Comparison of ENCODE assay signal across 16 mouse cellular contexts in the genomic region with DNA sequence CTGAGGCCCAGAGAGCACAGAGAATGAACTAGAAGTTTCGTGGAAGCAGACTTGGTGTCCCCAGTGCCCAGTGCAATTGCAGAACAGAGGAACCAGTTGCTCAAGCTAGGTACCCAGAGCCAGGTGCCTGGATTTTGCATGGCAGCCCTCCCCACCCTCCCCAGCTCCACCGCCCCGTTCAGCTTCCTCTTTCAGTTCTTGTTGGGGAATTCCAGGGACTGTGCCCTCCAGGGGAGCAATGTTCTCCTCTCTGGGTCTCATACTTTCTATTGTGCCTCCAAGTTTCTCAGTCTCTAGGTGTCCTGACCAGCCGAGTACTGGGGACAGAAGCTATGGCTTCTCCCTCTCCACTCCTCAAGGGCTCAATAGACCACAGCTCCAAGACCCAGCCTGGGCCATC.
"Had no signal": no experiment of that assay in that cellular context is flagged by ENCODE, and none has a peak within 500 bp of the region (broad histone marks: within the 10 kb centered on the region; RNA-seq: fewer than 3 reads in every experiment).

No protein-coding gene starts in this region.

- H3K27ac ChIP-seq: kidney, postnatal 0 days; limb, embryonic 12.5 days; liver, embryonic 13.5 days; lung, embryonic 15.5 days; midbrain, embryonic 15.5 days; neural tube, embryonic 15.5 days had no signal

- H3K4me3 ChIP-seq: limb, embryonic 12.5 days; liver, embryonic 13.5 days; lung, embryonic 15.5 days; midbrain, embryonic 15.5 days; myocyte; neural tube, embryonic 15.5 days had no signal

- H3K36me3 ChIP-seq: limb, embryonic 12.5 days; liver, embryonic 13.5 days; lung, embryonic 15.5 days; midbrain, embryonic 15.5 days; neural tube, embryonic 15.5 days had no signal

- H3K4me1 ChIP-seq: liver, embryonic 13.5 days had no signal

- DNase-seq: kidney, adult 9 months; kidney, postnatal 36 days; layer of hippocampus, adult 9-11 months; layer of hippocampus, postnatal 36 days; liver; liver, embryonic 13.5 days; liver, postnatal 0 days; right cerebral cortex, postnatal 14 days; thymus, postnatal 36 days had no signal

- ATAC-seq: intestine, postnatal 0 days; liver, postnatal 0 days; midbrain, embryonic 15.5 days had no signal

- H3K9me3 ChIP-seq: limb, embryonic 12.5 days; liver, embryonic 13.5 days; lung, embryonic 15.5 days; midbrain, embryonic 15.5 days; neural tube, embryonic 15.5 days had no signal
